Mouse (Mus musculus) olfactory bulb, adult 2 months (tissue): ENCODE measurements around the gene Sept6.

Source experiments
- CTCF ChIP-seq: fragments of 200-500 bp; IDR thresholded peaks from 2 replicates; pipeline ENCODE4 v1.5.1; 2012; ENCODE audit warnings: low read depth, mild to moderate bottlenecking, low read length, moderate library complexity; ENCODE audit not compliant: insufficient read depth
- POLR2A ChIP-seq: fragments of 200-500 bp; IDR thresholded peaks from 2 replicates; pipeline ENCODE4 v1.6.1; 2012; ENCODE audit warnings: mild to moderate bottlenecking, low read depth, low read length, moderate library complexity; ENCODE audit not compliant: insufficient read depth

DNA sequence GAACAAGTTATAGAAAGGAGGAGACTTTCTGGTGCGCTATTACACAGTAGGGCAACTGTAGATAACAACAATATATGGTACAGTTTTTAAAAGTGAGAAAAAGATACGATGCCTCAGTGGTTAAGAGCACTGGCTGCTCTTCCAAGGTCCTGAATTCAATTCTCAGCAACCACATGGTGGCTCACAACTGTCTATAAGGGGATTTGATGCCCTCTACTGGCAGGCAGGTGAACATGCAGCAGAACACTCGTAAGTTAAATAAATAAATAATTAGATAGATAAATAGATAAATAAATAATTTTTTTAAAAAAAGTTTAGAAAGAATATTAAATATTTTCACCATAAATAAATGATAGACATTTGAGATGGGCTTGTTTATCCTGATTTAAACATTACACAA, 27.5 kb upstream of the Sept6 start:
- TF ChIP-seq POLR2A (no peak), CTCF (no peak)
